Mouse (Mus musculus): ENCODE data around the gene Farp1. TPM values are rescaled to one million over a fixed set of nuclear protein-coding genes. Genes with fewer than 3 reads are reported as not detected.

The Farp1 gene
- polyA plus RNA-seq, 1 experiment from 2014 or later: 3.7 TPM

DNA sequence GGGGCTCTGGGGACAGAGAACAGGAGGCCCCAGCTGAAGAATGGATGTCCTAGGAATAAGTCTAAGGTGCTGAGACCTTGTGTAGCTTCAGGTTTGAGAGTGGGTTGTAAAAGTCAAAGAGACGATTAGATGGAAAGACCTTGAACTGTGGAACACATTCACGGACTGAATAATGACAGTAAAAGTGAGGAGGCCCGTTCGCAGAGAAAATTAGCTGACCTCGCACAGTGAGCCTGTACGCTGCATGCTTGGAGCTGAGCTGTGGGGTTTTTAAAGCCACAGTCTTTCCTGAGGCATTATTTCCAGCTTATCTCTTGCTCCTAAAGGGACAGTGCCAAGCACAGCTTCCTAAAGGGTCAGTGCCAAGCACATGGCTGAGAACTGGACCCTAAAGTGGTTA, 166.2 kb downstream of the Farp1 start:
- no peak overlapping the region for H3K27ac ChIP-seq (ENCODE audit: low read length)
- 59% methylated on average over 6 of the region's 6 CpGs for WGBS (ENCODE audit: insufficient replicate concordance)

GRCm38 (mm10) chr14:121205459-121205858, 170.5 kb downstream of the Farp1 start:
- H3K27ac ChIP-seq (ENCODE audit: low read length): no peak overlapping the region
- no peaks in the 10 kb centered on the region; the same call in 1 of the 2 replicates for H3K4me1 ChIP-seq (ENCODE audit: control insufficient read depth, low read depth, low read length)
- no peak overlapping the region for H3K4me2 ChIP-seq (ENCODE audit: low read depth, low read length)
- H3K4me3 ChIP-seq (ENCODE audit: low read depth, low read length): no peak overlapping the region
- no peak overlapping the region for H3K9ac ChIP-seq (ENCODE audit: low read depth, low read length)
- WGBS (ENCODE audit: insufficient replicate concordance): 51% methylated on average over 3 of the region's 3 CpGs
- no peaks in the 10 kb centered on the region for H3K9me3 ChIP-seq (replicated peaks; ENCODE audit: control insufficient read depth, low read length)
- no peak for ATAC-seq (ENCODE audit: low read depth)
- H3K27me3 ChIP-seq (ENCODE audit: control insufficient read depth, insufficient read depth, low read depth, low read length): no peaks in the 10 kb centered on the region
- H3K36me3 ChIP-seq (ENCODE audit: control insufficient read depth, insufficient read depth): no peaks in the 10 kb centered on the region

More for the DNA sequence above, 166.2 kb downstream of the Farp1 start:
- Histone ChIP-seq H3K36me3 (ENCODE audit: control insufficient read depth, insufficient read depth) (no peaks in the 10 kb centered on the region), H3K4me2 (ENCODE audit: low read depth, low read length) (no peak overlapping the region), H3K9ac (ENCODE audit: low read depth, low read length) (no peak overlapping the region), H3K9me3 (replicated peaks; ENCODE audit: control insufficient read depth, low read length) (no peaks in the 10 kb centered on the region), H3K4me1 (ENCODE audit: control insufficient read depth, low read depth, low read length) (no peaks in the 10 kb centered on the region), H3K27me3 (ENCODE audit: control insufficient read depth, insufficient read depth, low read depth, low read length) (no peaks in the 10 kb centered on the region), H3K4me3 (ENCODE audit: low read depth, low read length) (no peak overlapping the region)
- no peak for ATAC-seq (ENCODE audit: low read depth)

DNA sequence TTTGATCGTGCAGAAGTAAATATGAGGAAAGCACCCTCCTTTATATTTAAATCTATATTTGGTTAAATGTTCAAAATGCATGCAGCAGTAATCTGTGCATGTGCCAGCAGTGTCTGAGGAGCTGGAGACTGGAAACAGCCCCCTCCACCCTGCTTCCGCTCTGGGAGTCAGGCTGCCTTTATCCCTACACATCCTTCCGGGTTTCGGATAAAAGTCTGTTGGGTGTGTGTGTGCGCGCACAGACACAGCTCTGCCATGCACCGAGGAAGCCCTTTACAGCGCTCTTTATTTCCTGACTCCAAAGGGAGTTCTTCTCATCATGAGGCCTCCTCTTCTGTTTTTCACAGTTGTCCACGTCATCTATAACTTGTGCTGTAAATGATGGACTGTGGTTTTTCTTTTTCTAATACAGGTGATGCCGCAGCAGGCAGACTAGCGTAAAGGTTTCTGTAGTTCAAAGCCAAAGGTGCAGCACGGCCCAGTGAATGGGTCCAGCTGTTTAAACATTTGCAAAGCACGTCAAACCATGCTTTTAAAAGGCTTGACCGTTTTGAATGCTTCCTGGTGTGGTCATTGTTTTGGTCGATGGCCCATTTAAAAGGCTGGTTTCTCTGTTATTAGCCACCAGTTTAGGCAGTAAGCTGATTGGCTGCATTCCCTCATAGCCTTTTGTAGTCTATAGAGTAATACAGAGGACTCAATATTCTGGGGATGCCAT, 172.6 kb downstream of the Farp1 start:
- Histone ChIP-seq H3K27ac (ENCODE audit: low read length) (no peak overlapping the region), H3K4me1 (ENCODE audit: control insufficient read depth, low read depth, low read length) (no peaks in the 10 kb centered on the region; the same call in 1 of the 2 replicates), H3K9ac (ENCODE audit: low read depth, low read length) (no peak overlapping the region), H3K4me2 (ENCODE audit: low read depth, low read length) (no peak overlapping the region), H3K36me3 (ENCODE audit: control insufficient read depth, insufficient read depth) (no peaks in the 10 kb centered on the region), H3K27me3 (ENCODE audit: control insufficient read depth, insufficient read depth, low read depth, low read length) (no peaks in the 10 kb centered on the region), H3K9me3 (replicated peaks; ENCODE audit: control insufficient read depth, low read length) (no peaks in the 10 kb centered on the region), H3K4me3 (ENCODE audit: low read depth, low read length) (no peak overlapping the region)
- ATAC-seq (ENCODE audit: low read depth): 0 out of 2 replicates have a peak, but pooled peaks have one; percentile 9
- WGBS (ENCODE audit: insufficient replicate concordance): 62% methylated on average over 15 of the region's 15 CpGs

DNA sequence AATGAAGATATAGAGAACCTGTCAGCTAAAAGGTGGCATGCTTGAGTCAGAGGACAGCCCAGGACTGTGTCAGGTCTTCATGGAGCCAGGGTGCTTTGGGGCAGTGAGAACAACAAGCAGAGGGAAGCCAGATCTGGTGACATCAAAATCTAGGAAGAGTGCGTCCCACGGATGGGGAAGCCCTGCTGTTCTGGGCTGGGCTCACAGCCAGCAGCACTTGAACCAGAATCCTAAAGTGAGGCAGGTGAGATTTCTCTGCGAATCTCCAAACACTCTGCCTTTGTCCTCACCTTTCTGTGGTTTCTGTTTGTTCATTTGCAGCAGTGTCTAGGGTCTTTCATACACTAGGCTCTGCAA, 173.1 kb downstream of the Farp1 start:
- no peak overlapping the region for H3K4me3 ChIP-seq (ENCODE audit: low read depth, low read length)
- no peaks in the 10 kb centered on the region for H3K27me3 ChIP-seq (ENCODE audit: control insufficient read depth, insufficient read depth, low read depth, low read length)
- no peak overlapping the region for H3K4me2 ChIP-seq (ENCODE audit: low read depth, low read length)
- H3K36me3 ChIP-seq (ENCODE audit: control insufficient read depth, insufficient read depth): no peaks in the 10 kb centered on the region
- no peaks in the 10 kb centered on the region; the same call in 1 of the 2 replicates for H3K4me1 ChIP-seq (ENCODE audit: control insufficient read depth, low read depth, low read length)
- no peaks in the 10 kb centered on the region for H3K9me3 ChIP-seq (replicated peaks; ENCODE audit: control insufficient read depth, low read length)
- no peak overlapping the region for H3K9ac ChIP-seq (ENCODE audit: low read depth, low read length)
- WGBS (ENCODE audit: insufficient replicate concordance): 67% methylated on average over 3 of the region's 3 CpGs
- H3K27ac ChIP-seq (ENCODE audit: low read length): no peak overlapping the region
- no peak for ATAC-seq (ENCODE audit: low read depth)

GRCm38 (mm10) chr14:121210318-121210717, 175.3 kb downstream of the Farp1 start:
- Histone ChIP-seq H3K4me1 (ENCODE audit: control insufficient read depth, low read depth, low read length) (no peaks in the 10 kb centered on the region; the same call in 1 of the 2 replicates), H3K9me3 (replicated peaks; ENCODE audit: control insufficient read depth, low read length) (no peaks in the 10 kb centered on the region), H3K9ac (ENCODE audit: low read depth, low read length) (no peak overlapping the region), H3K4me3 (ENCODE audit: low read depth, low read length) (no peak overlapping the region), H3K36me3 (ENCODE audit: control insufficient read depth, insufficient read depth) (no peaks in the 10 kb centered on the region), H3K27ac (ENCODE audit: low read length) (no peak overlapping the region), H3K27me3 (ENCODE audit: control insufficient read depth, insufficient read depth, low read depth, low read length) (no peaks in the 10 kb centered on the region), H3K4me2 (ENCODE audit: low read depth, low read length) (no peak overlapping the region)
- 44% methylated on average over 3 of the region's 3 CpGs for WGBS (ENCODE audit: insufficient replicate concordance)
- peak; percentile 81 for ATAC-seq (ENCODE audit: low read depth)

DNA sequence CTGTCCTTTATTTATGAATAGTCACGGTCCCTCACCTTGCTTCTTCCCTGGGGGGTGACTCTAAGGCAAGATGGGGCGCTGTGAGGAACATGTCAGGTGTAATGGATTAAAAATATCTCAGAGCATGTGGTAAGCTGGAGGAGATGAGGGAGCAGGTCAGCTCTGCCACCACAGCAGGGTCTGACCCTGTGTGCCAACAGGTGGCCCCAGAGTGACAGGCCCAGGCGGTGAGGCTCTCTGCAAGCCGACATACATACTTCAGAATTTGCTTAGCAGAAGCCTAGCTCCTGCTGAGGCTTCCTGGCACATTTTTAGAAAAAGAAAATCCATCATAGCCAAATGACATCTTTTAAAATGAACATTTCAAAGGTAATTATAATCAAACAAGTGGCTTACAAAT, 178.7 kb downstream of the Farp1 start:
- Histone ChIP-seq H3K9ac (ENCODE audit: low read depth, low read length) (no peak overlapping the region), H3K4me2 (ENCODE audit: low read depth, low read length) (no peak overlapping the region), H3K4me1 (ENCODE audit: control insufficient read depth, low read depth, low read length) (no peaks in the 10 kb centered on the region; the same call in 1 of the 2 replicates), H3K4me3 (ENCODE audit: low read depth, low read length) (no peak overlapping the region), H3K36me3 (ENCODE audit: control insufficient read depth, insufficient read depth) (no peaks in the 10 kb centered on the region), H3K27ac (ENCODE audit: low read length) (no peak overlapping the region), H3K27me3 (ENCODE audit: control insufficient read depth, insufficient read depth, low read depth, low read length) (no peaks in the 10 kb centered on the region), H3K9me3 (replicated peaks; ENCODE audit: control insufficient read depth, low read length) (no peaks in the 10 kb centered on the region)
- no peak for ATAC-seq (ENCODE audit: low read depth)
- WGBS (ENCODE audit: insufficient replicate concordance): 72% methylated on average over 4 of the region's 4 CpGs

GRCm38 (mm10) chr14:121214636-121215257, 179.7 kb downstream of the Farp1 start:
- no peak overlapping the region for H3K4me2 ChIP-seq (ENCODE audit: low read depth, low read length)
- H3K9ac ChIP-seq (ENCODE audit: low read depth, low read length): no peak overlapping the region
- no peak overlapping the region for H3K4me3 ChIP-seq (ENCODE audit: low read depth, low read length)
- no peaks in the 10 kb centered on the region for H3K9me3 ChIP-seq (replicated peaks; ENCODE audit: control insufficient read depth, low read length)
- WGBS (ENCODE audit: insufficient replicate concordance): 67% methylated on average over 11 of the region's 11 CpGs
- H3K4me1 ChIP-seq (ENCODE audit: control insufficient read depth, low read depth, low read length): no peaks in the 10 kb centered on the region; the same call in 1 of the 2 replicates
- no peak for ATAC-seq (ENCODE audit: low read depth)
- no peak overlapping the region for H3K27ac ChIP-seq (ENCODE audit: low read length)
- no peaks in the 10 kb centered on the region for H3K27me3 ChIP-seq (ENCODE audit: control insufficient read depth, insufficient read depth, low read depth, low read length)
- H3K36me3 ChIP-seq (ENCODE audit: control insufficient read depth, insufficient read depth): no peaks in the 10 kb centered on the region

DNA sequence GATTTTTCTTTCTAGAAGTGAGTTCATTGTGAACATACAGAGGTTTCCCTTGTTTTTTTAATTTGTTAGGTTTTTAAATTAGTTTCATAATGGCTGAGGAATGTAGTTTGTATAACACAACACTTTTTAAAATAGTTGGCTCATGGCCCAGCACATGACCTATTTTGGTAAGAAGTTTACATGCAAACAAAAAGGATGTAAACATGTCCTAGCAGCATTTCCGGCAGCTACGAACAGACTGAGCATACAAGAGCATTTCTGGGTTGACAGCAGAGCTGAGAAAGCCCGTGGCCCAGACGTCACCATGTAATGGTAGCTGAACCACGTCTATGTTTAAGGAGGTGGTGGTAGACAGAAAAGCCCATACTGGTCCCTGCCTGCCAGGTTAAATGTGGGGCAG, 180.8 kb downstream of the Farp1 start:
- Histone ChIP-seq H3K4me1 (ENCODE audit: control insufficient read depth, low read depth, low read length) (no peaks in the 10 kb centered on the region), H3K27me3 (ENCODE audit: control insufficient read depth, insufficient read depth, low read depth, low read length) (no peaks in the 10 kb centered on the region), H3K36me3 (ENCODE audit: control insufficient read depth, insufficient read depth) (no peaks in the 10 kb centered on the region), H3K9me3 (replicated peaks; ENCODE audit: control insufficient read depth, low read length) (no peaks in the 10 kb centered on the region), H3K4me2 (ENCODE audit: low read depth, low read length) (no peak overlapping the region), H3K9ac (ENCODE audit: low read depth, low read length) (no peak overlapping the region), H3K27ac (ENCODE audit: low read length) (no peak overlapping the region), H3K4me3 (ENCODE audit: low read depth, low read length) (no peak overlapping the region)
- 53% methylated on average over 5 of the region's 5 CpGs for WGBS (ENCODE audit: insufficient replicate concordance)
- no peak for ATAC-seq (ENCODE audit: low read depth)

DNA sequence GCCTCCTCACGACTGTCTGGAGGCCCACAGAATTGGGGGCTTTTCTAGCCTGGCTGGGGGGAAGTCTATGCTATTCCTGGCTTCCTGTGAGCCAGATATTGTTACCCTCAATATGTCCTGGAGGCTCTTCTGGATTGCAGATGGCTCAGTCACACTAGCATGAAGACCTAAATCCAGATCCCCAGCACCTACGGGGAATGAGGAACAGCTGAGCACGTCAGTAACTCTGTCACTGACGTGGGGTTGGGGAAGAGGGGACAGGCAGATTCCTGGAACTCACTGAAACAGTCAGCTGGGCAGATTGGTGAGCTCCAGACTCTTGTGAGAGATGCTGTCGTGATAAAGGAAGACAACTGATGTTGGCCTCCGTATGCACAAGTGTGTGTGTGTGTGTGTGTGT, 181.7 kb downstream of the Farp1 start:
- H3K27ac ChIP-seq (ENCODE audit: low read length): no peak overlapping the region
- 36% methylated on average over 6 of the region's 6 CpGs for WGBS (ENCODE audit: insufficient replicate concordance)
- no peak overlapping the region for H3K4me2 ChIP-seq (ENCODE audit: low read depth, low read length)
- no peak overlapping the region for H3K4me3 ChIP-seq (ENCODE audit: low read depth, low read length)
- ATAC-seq (ENCODE audit: low read depth): no peak
- no peaks in the 10 kb centered on the region for H3K36me3 ChIP-seq (ENCODE audit: control insufficient read depth, insufficient read depth)
- H3K27me3 ChIP-seq (ENCODE audit: control insufficient read depth, insufficient read depth, low read depth, low read length): no peaks in the 10 kb centered on the region
- H3K9me3 ChIP-seq (replicated peaks; ENCODE audit: control insufficient read depth, low read length): no peaks in the 10 kb centered on the region
- no peak overlapping the region for H3K9ac ChIP-seq (ENCODE audit: low read depth, low read length)
- H3K4me1 ChIP-seq (ENCODE audit: control insufficient read depth, low read depth, low read length): no peaks in the 10 kb centered on the region
